Mouse (Mus musculus) hindbrain, postnatal 0 days (tissue): Measurements from ENCODE around the gene Crybb2. TPM values are rescaled to one million over a fixed set of nuclear protein-coding genes. Genes with fewer than 3 reads are reported as not detected.

Source experiments
- ATAC-seq: fragments of 200-750 bp; cut with Nextera tagmentation; 2 replicates; pipeline ENCODE4 v1.8.0; 2017; ENCODE audit warnings: mild to moderate bottlenecking, moderate TSS enrichment, moderate library complexity
- DNase-seq: peaks from one replicate; pipeline ENCODE4 v3.0.0-alpha.2; 2015; ENCODE audit warnings: low spot score
- H3K27ac ChIP-seq: fragments of 300-500 bp; sonication (generic); 2 replicates; pipeline ENCODE4 v1.5.1; 2014; ENCODE audit warnings: mild to moderate bottlenecking
- H3K27me3 ChIP-seq: fragments of 300-500 bp; sonication (generic); 2 replicates; pipeline ENCODE4 v1.6.1; 2014; ENCODE audit warnings: low read length, mixed read lengths; ENCODE audit not compliant: insufficient read depth
- H3K36me3 ChIP-seq: fragments of 300-500 bp; sonication (generic); 2 replicates; pipeline ENCODE4 v1.6.1; 2014; ENCODE audit warnings: low read length, mixed read lengths; ENCODE audit not compliant: insufficient read depth
- H3K4me1 ChIP-seq: fragments of 300-500 bp; sonication (generic); 2 replicates; pipeline ENCODE4 v1.6.1; 2014; ENCODE audit warnings: antibody characterized with exemption, low read length, mixed read lengths; ENCODE audit not compliant: insufficient read depth
- H3K4me2 ChIP-seq: fragments of 300-500 bp; sonication (generic); 2 replicates; pipeline ENCODE4 v1.6.1; 2014; ENCODE audit warnings: low read depth, mild to moderate bottlenecking, low read length, moderate library complexity, mixed read lengths
- H3K4me3 ChIP-seq: fragments of 300-500 bp; sonication (generic); 2 replicates; pipeline ENCODE4 v1.5.1; 2014; ENCODE audit warnings: low read length
- H3K9ac ChIP-seq: fragments of 300-500 bp; sonication (generic); replicated peaks from 2 replicates; pipeline ENCODE4 v1.6.1; 2014; ENCODE audit warnings: mild to moderate bottlenecking, low read length, moderate library complexity, mixed read lengths
- H3K9me3 ChIP-seq: fragments of 300-500 bp; sonication (generic); 2 replicates; pipeline ENCODE4 v1.6.1; 2016; ENCODE audit warnings: low read length, mixed read lengths
- CTCF ChIP-seq: IDR thresholded peaks from 2 replicates; pipeline ENCODE4 v1.5.1; 2016; ENCODE audit warnings: antibody characterized with exemption, control low read depth, low read depth
- WGBS: fragments of 180-500 bp; shearing (Covaris S2); extraction: QIAGEN DNeasy Blood & Tissue Kit; methylation state at CpG from one replicate; pipeline ENCODE4 v1.1.7; 2014; 5-methylcytosine and 5-hydroxymethylcytosine counted together
- polyA plus RNA-seq: library from polyadenylated mRNA; unstranded; fragments of >200 nt; fragmentation: Nextera tagmentation; extraction: Ambion mirVana; gene quantifications from 2 replicates; pipeline ENCODE4 v1.2.1, GENCODE M21; 2015
- total RNA-seq: library from RNA; depleted of rRNA; stranded (reverse); fragments of >200 nt; gene quantifications from 2 replicates; pipeline ENCODE4 v1.2.3, GENCODE M21; 2014

Crybb2 gene
- total and polyA plus RNA-seq, 2 experiments from 2014 or later = not detected

DNA sequence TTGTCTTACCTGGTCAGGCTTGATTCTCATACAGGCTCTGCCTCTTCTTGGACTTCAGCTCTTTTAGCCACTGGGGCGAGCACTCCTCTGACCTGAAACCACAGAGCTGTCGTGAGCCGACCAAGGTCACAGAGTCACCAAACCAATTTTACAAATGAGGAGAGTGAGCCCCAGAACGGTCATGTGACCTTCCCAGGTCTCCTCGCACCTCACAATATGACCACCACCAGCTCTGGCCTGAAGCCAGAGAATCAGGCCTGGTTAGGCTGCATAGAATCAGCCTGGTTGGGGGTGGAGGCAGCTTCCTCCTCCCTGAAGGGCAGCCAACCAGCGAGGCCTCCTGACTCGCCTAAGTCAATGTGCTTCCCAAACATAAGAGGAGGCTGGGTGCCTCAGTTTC lies 22.5 kb upstream of the Crybb2 start:
- no peak overlapping the region for H3K4me2 ChIP-seq
- H3K4me1 ChIP-seq = no peaks in the 10 kb centered on the region
- H3K9ac ChIP-seq = no peak overlapping the region
- 62% methylated on average over 7 of the region's 7 CpGs for WGBS
- no peak overlapping the region for H3K4me3 ChIP-seq
- no peak overlapping the region for H3K27ac ChIP-seq
- DNase-seq (no peak), ATAC-seq (no peak)
- peaks cover 14% of the 10 kb centered on the region; the same call in 1 of the 2 replicates for H3K36me3 ChIP-seq
- H3K9me3 ChIP-seq = no peaks in the 10 kb centered on the region
- TF ChIP-seq CTCF = no peak
- no peaks in the 10 kb centered on the region for H3K27me3 ChIP-seq

DNA sequence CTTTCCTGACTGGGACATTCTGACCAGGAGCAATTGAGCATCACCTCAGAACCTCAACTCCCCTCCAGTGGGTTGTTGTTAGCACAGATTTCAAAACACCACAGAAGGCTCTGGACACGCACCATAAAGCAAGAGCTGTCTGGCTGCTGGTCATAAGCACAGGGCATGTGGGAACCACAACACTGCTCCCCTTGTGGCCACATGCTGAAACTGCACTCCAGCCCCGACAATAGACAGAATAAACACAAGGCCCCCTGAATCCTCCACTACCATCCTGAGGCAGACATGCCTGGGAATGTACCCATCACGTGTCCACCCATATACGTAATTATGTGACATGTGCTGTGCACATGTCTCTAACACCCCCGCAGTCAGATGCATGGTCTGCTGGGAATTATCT lies 21.2 kb upstream of the Crybb2 start:
- Histone ChIP-seq H3K9me3 (no peaks in the 10 kb centered on the region), H3K9ac (no peak overlapping the region), H3K27ac (no peak overlapping the region), H3K4me1 (0 out of 2 replicates have a peak, but pooled peaks cover under 1% of the 10 kb centered on the region), H3K4me3 (no peak overlapping the region), H3K27me3 (no peaks in the 10 kb centered on the region), H3K36me3 (peaks cover 7% of the 10 kb centered on the region; the same call in 1 of the 2 replicates), H3K4me2 (no peak overlapping the region)
- DNase-seq (peak; percentile 83), ATAC-seq (peak; percentile 67)
- TF ChIP-seq CTCF = peak; percentile 94
- 52% methylated on average over 5 of the region's 5 CpGs for WGBS

DNA sequence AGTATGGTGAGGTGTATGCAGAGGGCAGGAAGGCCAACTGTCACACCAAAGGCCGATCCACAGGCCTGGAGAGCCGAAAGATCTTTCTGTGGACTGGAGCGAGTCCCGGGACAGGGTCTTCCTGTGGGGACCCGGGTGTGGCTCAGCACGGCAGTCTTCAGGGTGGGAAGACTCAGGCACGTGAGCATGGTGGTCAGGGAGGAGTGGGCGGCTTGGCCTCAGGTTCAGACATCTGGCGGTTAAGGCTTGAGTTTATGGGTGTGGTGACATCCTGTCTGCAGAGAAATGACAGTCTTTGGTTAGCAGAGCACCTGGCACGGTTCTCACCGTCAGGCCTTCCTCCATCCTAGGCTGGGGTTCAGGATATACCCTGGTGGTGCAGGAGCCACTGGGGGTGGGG lies 20.8 kb upstream of the Crybb2 start:
- Histone ChIP-seq H3K27me3 (no peaks in the 10 kb centered on the region), H3K4me2 (no peak overlapping the region), H3K9me3 (no peaks in the 10 kb centered on the region), H3K36me3 (peaks cover 7% of the 10 kb centered on the region; the same call in 1 of the 2 replicates), H3K4me3 (no peak overlapping the region), H3K27ac (no peak overlapping the region), H3K9ac (no peak overlapping the region), H3K4me1 (0 out of 2 replicates have a peak, but pooled peaks cover 3% of the 10 kb centered on the region)
- DNase-seq (no peak), ATAC-seq (no peak)
- TF ChIP-seq CTCF = no peak
- 88% methylated on average over 11 of the region's 11 CpGs for WGBS

DNA sequence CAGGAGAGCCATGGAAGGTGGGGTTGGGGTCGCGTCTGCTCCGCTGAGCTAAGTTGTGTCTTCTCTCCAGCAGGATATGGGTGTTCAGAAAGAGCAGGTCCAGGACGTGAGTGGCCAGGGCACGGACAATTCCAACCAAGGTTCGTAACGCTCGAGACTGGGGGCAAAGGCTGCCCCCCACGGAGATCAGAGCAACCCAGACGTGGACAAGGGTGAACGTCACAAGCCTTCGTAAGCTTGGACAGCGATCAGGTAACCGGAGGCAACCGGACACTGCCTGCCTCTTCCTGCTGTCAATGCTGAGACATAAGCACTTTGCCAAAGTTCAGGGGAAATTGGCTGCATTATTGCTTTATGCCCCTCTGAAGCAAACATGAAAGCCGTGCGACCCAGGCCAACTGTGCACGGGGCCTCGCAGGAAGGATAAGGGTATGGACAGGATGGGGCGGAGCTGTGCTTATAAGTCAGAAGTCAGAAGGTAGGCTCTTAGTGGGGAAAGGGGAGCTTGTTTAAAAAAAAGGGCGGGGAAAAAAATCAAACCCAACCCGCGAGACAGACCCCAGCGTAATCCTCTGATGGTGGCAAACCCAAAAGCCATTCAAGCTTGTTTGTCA lies 20.3 kb upstream of the Crybb2 start:
- no peak for TF ChIP-seq CTCF
- Histone ChIP-seq H3K4me2 (no peak overlapping the region), H3K4me1 (0 out of 2 replicates have a peak, but pooled peaks cover 3% of the 10 kb centered on the region), H3K27me3 (no peaks in the 10 kb centered on the region), H3K27ac (no peak overlapping the region), H3K9ac (no peak overlapping the region), H3K9me3 (no peaks in the 10 kb centered on the region), H3K36me3 (peaks cover 7% of the 10 kb centered on the region; the same call in 1 of the 2 replicates), H3K4me3 (no peak overlapping the region)
- DNase-seq (no peak), ATAC-seq (no peak)
- WGBS = 78% methylated on average over 24 of the region's 24 CpGs

DNA sequence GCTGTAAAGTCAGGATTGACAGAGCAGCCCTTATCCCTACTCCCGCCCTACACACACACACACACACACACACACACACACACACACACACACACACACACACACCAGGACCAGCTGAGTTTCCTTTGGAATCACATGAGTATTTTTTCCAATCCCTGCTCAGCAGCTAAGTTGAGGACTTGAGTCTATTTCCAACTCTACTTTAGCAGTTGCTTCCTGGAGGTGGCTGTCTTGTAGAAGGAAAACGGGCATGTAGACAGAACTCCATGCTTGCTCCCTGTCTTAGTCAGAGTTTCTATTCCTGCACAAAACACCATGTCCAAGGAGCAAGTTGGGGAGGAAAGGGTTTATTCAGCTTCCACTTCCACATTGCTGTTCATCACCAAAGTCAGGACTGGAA lies 17.5 kb upstream of the Crybb2 start:
- ATAC-seq (no peak), DNase-seq (no peak)
- peak overlapping the region; percentile 38; the same call in 1 of the 2 replicates for H3K27ac ChIP-seq

DNA sequence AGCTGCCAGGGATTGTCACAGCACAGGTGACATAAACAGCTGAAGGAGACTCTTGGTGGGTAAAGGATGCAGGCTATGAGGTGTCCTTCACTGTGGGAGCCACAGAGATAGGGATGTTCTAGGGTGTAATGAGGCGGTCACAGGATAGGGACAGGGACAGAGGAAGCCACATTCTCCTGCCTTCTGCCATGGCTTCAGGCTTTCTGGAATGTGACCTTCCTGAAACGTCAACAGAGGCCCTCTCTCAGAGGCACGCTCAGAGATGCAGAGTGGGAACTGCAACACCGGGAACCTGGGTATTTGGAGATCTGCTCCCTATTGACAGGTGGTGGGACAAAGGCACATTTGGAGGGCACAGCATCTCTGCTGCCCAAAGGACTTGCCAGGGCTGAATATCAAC lies 17.1 kb upstream of the Crybb2 start:
- DNase-seq (no peak), ATAC-seq (no peak)
- Histone ChIP-seq H3K9ac (no peak overlapping the region), H3K4me2 (no peak overlapping the region), H3K4me3 (no peak overlapping the region), H3K9me3 (no peaks in the 10 kb centered on the region), H3K36me3 (0 out of 2 replicates have a peak, but pooled peaks cover 7% of the 10 kb centered on the region), H3K4me1 (0 out of 2 replicates have a peak, but pooled peaks cover 3% of the 10 kb centered on the region), H3K27ac (peak overlapping the region; percentile 38; the same call in 1 of the 2 replicates), H3K27me3 (no peaks in the 10 kb centered on the region)
- 55% methylated on average over 4 of the region's 4 CpGs for WGBS
- no peak for TF ChIP-seq CTCF

More for the DNA sequence above, 17.5 kb upstream of the Crybb2 start:
- 88% methylated on average over 2 of the region's 2 CpGs for WGBS
- Histone ChIP-seq H3K27me3 (no peaks in the 10 kb centered on the region), H3K4me3 (no peak overlapping the region), H3K4me1 (0 out of 2 replicates have a peak, but pooled peaks cover 3% of the 10 kb centered on the region), H3K9ac (no peak overlapping the region), H3K36me3 (peaks cover 7% of the 10 kb centered on the region; the same call in 1 of the 2 replicates), H3K4me2 (no peak overlapping the region), H3K9me3 (no peaks in the 10 kb centered on the region)
- no peak for TF ChIP-seq CTCF

DNA sequence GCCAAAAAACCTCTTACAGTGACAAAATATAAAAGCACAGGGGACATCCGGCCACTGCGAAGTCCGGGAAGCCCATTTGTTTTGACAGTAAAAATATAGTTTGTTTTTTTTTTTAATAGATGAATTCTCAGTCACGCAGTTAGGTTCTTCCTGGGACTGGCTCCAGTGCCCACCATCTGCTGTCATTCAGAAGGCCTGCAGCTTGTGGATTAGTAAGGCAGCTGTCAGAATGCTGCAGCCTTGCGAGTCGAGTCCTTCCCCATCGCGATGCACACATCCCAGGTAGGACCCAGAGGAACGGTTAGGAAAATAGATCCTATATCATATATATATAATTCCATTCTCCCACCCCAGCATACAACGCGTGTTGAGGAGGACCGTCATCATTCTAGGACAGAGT lies 16.5 kb upstream of the Crybb2 start:
- 37% methylated on average over 12 of the region's 12 CpGs for WGBS
- Histone ChIP-seq H3K4me2 (no peak overlapping the region), H3K9ac (no peak overlapping the region), H3K36me3 (0 out of 2 replicates have a peak, but pooled peaks cover 7% of the 10 kb centered on the region), H3K9me3 (no peaks in the 10 kb centered on the region), H3K27ac (peak overlapping the region; percentile 38), H3K27me3 (no peaks in the 10 kb centered on the region), H3K4me3 (no peak overlapping the region), H3K4me1 (0 out of 2 replicates have a peak, but pooled peaks cover 3% of the 10 kb centered on the region)
- TF ChIP-seq CTCF = no peak
- ATAC-seq = no peak
- peak; percentile 61 for DNase-seq
